Mouse (Mus musculus) liver, embryonic 14.5 days (tissue): ENCODE results near the gene Cdk2. TPM values are rescaled to one million over a fixed set of nuclear protein-coding genes. Genes with fewer than 3 reads are reported as not detected.
A peak's percentile ranks its signal among the peaks of the same experiment; 100 is the strongest.

ENCODE experiments used
- ATAC-seq: fragments of 200-750 bp; cut with Nextera tagmentation; 2 replicates; pipeline ENCODE4 v1.8.0; 2017; ENCODE audit warnings: moderate number of reproducible peaks, mild to moderate bottlenecking, moderate library complexity; ENCODE audit not compliant: insufficient read depth
- DNase-seq, 3 experiments: peaks; one replicate each; pipeline ENCODE4 v3.0.0-alpha.2; 2012 to 2013; ENCODE audit warnings: low read depth in 3 of 3, low spot score in 3 of 3
- H3K27ac ChIP-seq: fragments of 300-500 bp; sonication (generic); 2 replicates; pipeline ENCODE4 v1.5.1; 2014; ENCODE audit warnings: moderate library complexity, mild to moderate bottlenecking, control low read depth, inconsistent platforms
- H3K27me3 ChIP-seq: fragments of 300-500 bp; sonication (generic); 2 replicates; pipeline ENCODE4 v1.6.1; 2014; ENCODE audit warnings: mild to moderate bottlenecking, low read length, moderate library complexity; ENCODE audit not compliant: control insufficient read depth, insufficient read depth
- H3K36me3 ChIP-seq: fragments of 300-500 bp; sonication (generic); replicated peaks from 2 replicates; pipeline ENCODE4 v1.6.1; 2014; ENCODE audit warnings: low read depth; ENCODE audit not compliant: control insufficient read depth, insufficient read depth
- H3K4me1 ChIP-seq, 2 experiments: fragments of 200-500 bp in 1 of 2; fragments of 300-500 bp in 1 of 2; sonication (generic) in 1 of 2; replicated peaks; 2 replicates each; pipeline ENCODE4 v1.6.1; 2012 to 2014; ENCODE audit warnings: antibody characterized with exemption in 1 of 2, inconsistent platforms in 1 of 2, low read length in 1 of 2; ENCODE audit not compliant: control insufficient read depth in 2 of 2, insufficient read depth in 2 of 2
- H3K4me2 ChIP-seq: fragments of 300-500 bp; sonication (generic); 2 replicates; pipeline ENCODE4 v1.6.1; 2014; ENCODE audit warnings: low read depth, mild to moderate bottlenecking, control low read depth, moderate library complexity
- H3K4me3 ChIP-seq, 2 experiments: fragments of 200-500 bp in 1 of 2; fragments of 300-500 bp in 1 of 2; sonication (generic) in 1 of 2; 2 replicates each; pipeline ENCODE4 v1.5.1; 2012 to 2014; ENCODE audit warnings: low read depth in 2 of 2, low read length in 2 of 2, mild to moderate bottlenecking in 2 of 2, control low read depth in 1 of 2, inconsistent platforms in 1 of 2, moderate library complexity in 1 of 2; ENCODE audit not compliant: insufficient read depth in 1 of 2
- H3K9ac ChIP-seq: fragments of 300-500 bp; sonication (generic); replicated peaks from 2 replicates; pipeline ENCODE4 v1.6.1; 2014; ENCODE audit warnings: mild to moderate bottlenecking, control low read depth, moderate library complexity
- H3K9me3 ChIP-seq: fragments of 300-500 bp; sonication (generic); 2 replicates; pipeline ENCODE4 v1.6.1; 2016; ENCODE audit warnings: low read length, mixed read lengths; ENCODE audit not compliant: control insufficient read depth
- CTCF ChIP-seq: IDR thresholded peaks from 2 replicates; pipeline ENCODE4 v1.5.1; 2016; ENCODE audit warnings: antibody characterized with exemption, low read depth, control low read depth
- EP300 ChIP-seq: IDR thresholded peaks from 2 replicates; pipeline ENCODE4 v1.6.1; 2016; ENCODE audit warnings: antibody characterized with exemption, low read depth
- WGBS: fragments of 180-500 bp; shearing (Covaris S2); extraction: QIAGEN DNeasy Blood & Tissue Kit; methylation state at CpG from one replicate; pipeline ENCODE4 v1.1.7; 2014; ENCODE audit not compliant: insufficient replicate concordance; 5-methylcytosine and 5-hydroxymethylcytosine counted together
- polyA plus RNA-seq, 2 experiments: library from polyadenylated mRNA; depleted of rRNA in 1 of 2; stranded (reverse) in 1 of 2; unstranded in 1 of 2; fragments of >200 nt; fragmentation: Nextera tagmentation in 1 of 2; extraction: Ambion mirVana in 1 of 2; gene quantifications; 2 replicates each; pipeline versions ENCODE4 v1.2.1 to v1.2.3; 2012 to 2014

Gene Cdk2
- polyA plus RNA-seq, 2 experiments: 40.7 to 51.8 TPM

GRCm38 (mm10) chr10:128673763-128674468 is 30.9 kb downstream of the Cdk2 start, which contains the start of gene Suox:
Gene Suox, minus strand, starts transcription at chr10:128674073.
- WGBS: under 1% methylated on average over 60 of the region's 60 CpGs
- Histone ChIP-seq H3K27ac (peak within 1 kb of the TSS; percentile 65), H3K9me3 (no peaks in the 10 kb centered on the region), H3K36me3 (no peaks in the 10 kb centered on the region), H3K4me3 (peak within 1 kb of the TSS; percentile 73 to 90), H3K4me2 (peak within 1 kb of the TSS; percentile 92), H3K4me1 (peaks cover 1 to 13% of the 10 kb centered on the region in 2 experiments), H3K9ac (peak within 1 kb of the TSS; percentile 68), H3K27me3 (peaks cover 6% of the 10 kb centered on the region)
- TF ChIP-seq CTCF (no peak), EP300 (no peak)
- DNase-seq (peak; percentile 70), ATAC-seq (peak; percentile 93)

- H3K9me3 ChIP-seq: no peaks in the 10 kb centered on the region
- peaks cover 9% of the 10 kb centered on the region for H3K27me3 ChIP-seq
- TF ChIP-seq CTCF (no peak), EP300 (no peak)
- DNase-seq (no peak), ATAC-seq (no peak)
- H3K4me3 ChIP-seq: no peak overlapping the region
- H3K27ac ChIP-seq: no peak overlapping the region
- no peaks in the 10 kb centered on the region for H3K36me3 ChIP-seq
- no peak overlapping the region for H3K4me2 ChIP-seq
- 86% methylated on average over 9 of the region's 9 CpGs for WGBS
- H3K9ac ChIP-seq: no peak overlapping the region
- H3K4me1 ChIP-seq: peaks cover 4 to 18% of the 10 kb centered on the region in 2 experiments
Measured at GRCm38 (mm10) chr10:128671148-128671547, 33.7 kb downstream of the Cdk2 start.

- TF ChIP-seq EP300 (no peak), CTCF (no peak)
- Histone ChIP-seq H3K4me2 (peak overlapping the region; percentile 73), H3K27me3 (peaks cover 9% of the 10 kb centered on the region), H3K36me3 (no peaks in the 10 kb centered on the region), H3K27ac (no peak overlapping the region), H3K9me3 (no peaks in the 10 kb centered on the region), H3K9ac (no peak overlapping the region), H3K4me1 (peaks cover 22 to 30% of the 10 kb centered on the region in 2 experiments), H3K4me3 (peak overlapping the region; percentile 59 to 63)
- no peak for DNase-seq
- ATAC-seq: no peak
- WGBS: 2% methylated on average over 41 of the region's 42 CpGs
Measured at GRCm38 (mm10) chr10:128668790-128669672, 35.8 kb downstream of the Cdk2 start.

GRCm38 (mm10) chr10:128665806-128666205 is 39.0 kb downstream of the Cdk2 start:
- no peak overlapping the region for H3K4me3 ChIP-seq
- peaks cover 35 to 37% of the 10 kb centered on the region in 2 experiments for H3K4me1 ChIP-seq
- DNase-seq (no peak), ATAC-seq (peak; percentile 29; the same call in 1 of the 2 replicates)
- no peaks in the 10 kb centered on the region for H3K36me3 ChIP-seq
- WGBS: 82% methylated on average over 2 of the region's 2 CpGs
- H3K9ac ChIP-seq: no peak overlapping the region
- peaks cover 9% of the 10 kb centered on the region for H3K27me3 ChIP-seq
- TF ChIP-seq EP300 (no peak), CTCF (no peak)
- no peaks in the 10 kb centered on the region for H3K9me3 ChIP-seq
- peak overlapping the region; percentile 38 for H3K4me2 ChIP-seq
- peak overlapping the region; percentile 76 for H3K27ac ChIP-seq

- H3K4me3 ChIP-seq: no peak overlapping the region
- H3K36me3 ChIP-seq: no peaks in the 10 kb centered on the region
- ATAC-seq: peak; percentile 76
- peak overlapping the region; percentile 38 for H3K4me2 ChIP-seq
- H3K27me3 ChIP-seq: peaks cover 9% of the 10 kb centered on the region
- DNase-seq: peak in 1 of 3 experiments; percentile 45
- H3K9me3 ChIP-seq: no peaks in the 10 kb centered on the region
- H3K4me1 ChIP-seq: peaks cover 35 to 37% of the 10 kb centered on the region in 2 experiments
- TF ChIP-seq CTCF (no peak), EP300 (peak; percentile 44)
- peak overlapping the region; percentile 76 for H3K27ac ChIP-seq
- peak overlapping the region; percentile 23; the same call in 1 of the 2 replicates for H3K9ac ChIP-seq
- 17% methylated on average over 3 of the region's 3 CpGs for WGBS
Measured at GRCm38 (mm10) chr10:128665307-128665706, 39.5 kb downstream of the Cdk2 start.
